Mouse (Mus musculus) cerebellum, adult 18-20 months (tissue): Measurements from ENCODE around the gene Nedd9.
A peak's percentile ranks its signal among the peaks of the same experiment; 100 is the strongest.
"Not testable (repeated sequence)": the region's sequence is repeated elsewhere in the genome, so short reads cannot be mapped to it uniquely, and the experiment has no call there.

Source experiments
- DNase-seq, 2 experiments: peaks; one replicate each; pipeline ENCODE4 v3.0.0; 2021

Nedd9 gene

DNA sequence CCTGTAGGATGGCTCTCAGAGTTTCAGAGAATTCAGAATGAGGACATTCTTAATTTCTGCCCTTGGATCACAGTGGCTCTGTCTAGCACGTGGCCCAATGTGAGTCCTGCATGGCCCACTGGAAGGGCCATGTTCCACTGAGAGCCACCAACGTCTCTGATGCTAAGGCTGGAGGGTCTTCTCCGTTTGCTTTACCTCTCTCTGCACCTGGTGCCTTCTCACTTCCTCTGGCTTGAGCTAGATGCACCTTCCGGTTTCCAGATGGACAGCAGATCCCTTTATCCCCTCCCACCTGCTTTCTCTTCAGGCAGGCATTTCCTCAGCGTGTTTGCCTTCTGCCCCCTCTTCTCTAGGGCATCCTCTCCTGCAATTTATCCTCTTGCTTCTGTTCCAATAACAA is 118.5 kb downstream of the Nedd9 start:
- no peak for DNase-seq

GRCm38 (mm10) chr13:41367176-41367611 is 120.0 kb downstream of the Nedd9 start:
- no peak for DNase-seq

- DNase-seq: not testable (repeated sequence)
These were observed 120.6 kb downstream of the Nedd9 start for GRCm38 (mm10) chr13:41366609-41367008.

GRCm38 (mm10) chr13:41364273-41364672 is 122.9 kb downstream of the Nedd9 start:
- no peak for DNase-seq

DNA sequence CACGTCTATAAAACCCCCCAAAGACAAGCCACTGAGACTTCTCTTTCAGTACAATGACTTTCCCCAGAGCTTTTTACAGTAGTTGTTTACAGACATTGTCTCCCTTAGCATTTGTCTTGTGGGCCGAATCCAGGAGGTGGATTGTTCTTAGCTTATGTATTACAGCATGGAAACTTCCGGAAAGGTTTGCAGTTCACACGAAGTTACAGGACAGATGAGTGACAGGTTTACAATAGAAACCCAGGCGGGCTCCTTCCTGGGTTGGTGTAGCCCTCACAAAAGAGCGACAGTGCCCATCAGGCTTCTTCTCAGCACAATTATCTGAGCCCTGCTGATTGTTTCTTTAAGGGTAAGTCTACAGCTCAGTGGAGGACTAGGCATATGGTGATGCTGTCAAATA is 124.3 kb downstream of the Nedd9 start:
- DNase-seq: no peak

GRCm38 (mm10) chr13:41360272-41360815 is 126.8 kb downstream of the Nedd9 start:
- no peak for DNase-seq

- peak in 1 of 2 experiments; percentile 7 for DNase-seq
These were observed 127.6 kb downstream of the Nedd9 start for GRCm38 (mm10) chr13:41359330-41360215.

- peak; percentile 89 to 90 for DNase-seq
These were observed 128.5 kb downstream of the Nedd9 start for GRCm38 (mm10) chr13:41358480-41359180.

DNA sequence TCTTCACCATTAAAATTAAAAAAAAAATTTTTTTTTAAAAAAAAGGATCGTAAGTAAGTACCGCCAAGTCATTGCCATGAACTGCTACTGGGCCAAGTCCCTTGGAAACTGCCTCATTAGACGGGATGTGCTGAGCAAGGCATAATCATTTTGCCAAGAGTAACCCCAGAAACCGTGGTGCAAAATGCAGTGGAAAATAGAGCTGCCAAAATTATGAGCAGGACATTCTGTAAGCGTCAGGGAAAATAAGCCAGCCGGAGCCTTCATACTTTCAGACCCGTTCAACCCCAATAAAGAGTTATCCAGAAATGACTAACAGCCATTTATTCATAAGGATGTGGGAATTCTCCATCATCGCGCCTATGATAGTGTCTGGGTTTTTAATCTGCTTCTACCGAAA is 129.2 kb downstream of the Nedd9 start:
- no peak for DNase-seq

DNA sequence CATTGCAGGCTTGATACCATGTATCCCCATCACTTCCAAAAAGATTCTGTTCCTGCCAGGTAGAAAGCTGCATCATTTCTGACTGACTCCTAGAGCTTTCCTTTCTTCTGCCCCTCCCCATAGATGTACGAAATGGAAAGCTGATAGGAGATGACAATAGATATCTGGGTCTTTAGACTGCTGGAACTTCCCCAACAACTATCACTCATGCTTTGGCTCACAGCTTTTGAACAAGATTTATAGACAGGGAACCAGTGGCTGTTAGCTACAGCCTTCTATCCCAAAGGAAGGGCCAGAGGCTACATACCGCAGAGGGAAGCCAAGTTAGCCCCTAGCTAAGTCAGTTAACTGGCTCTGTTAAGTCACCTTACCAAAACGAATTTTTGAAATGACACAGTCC is 129.6 kb downstream of the Nedd9 start:
- DNase-seq: no peak

DNA sequence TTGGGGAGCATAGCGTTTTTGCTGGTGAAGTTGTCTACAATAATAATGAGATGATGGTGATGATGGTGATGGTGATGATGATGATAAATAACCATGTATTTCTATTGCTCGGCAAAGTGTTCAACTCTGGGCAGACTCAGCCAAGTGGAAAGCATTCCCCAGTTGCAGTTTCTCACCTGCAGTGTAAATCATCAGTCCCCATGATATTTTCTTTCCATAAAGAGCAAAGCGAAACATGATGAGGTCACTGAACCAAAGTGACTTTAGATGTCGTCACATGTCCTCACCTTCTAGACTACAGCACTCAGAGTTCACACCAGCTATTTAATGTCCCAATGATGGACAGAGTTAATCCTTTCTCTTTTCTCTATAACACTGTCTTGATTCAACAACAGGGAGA is 130.0 kb downstream of the Nedd9 start:
- DNase-seq: no peak

- DNase-seq: no peak
These were observed 131.6 kb downstream of the Nedd9 start for GRCm38 (mm10) chr13:41355552-41355951.

DNA sequence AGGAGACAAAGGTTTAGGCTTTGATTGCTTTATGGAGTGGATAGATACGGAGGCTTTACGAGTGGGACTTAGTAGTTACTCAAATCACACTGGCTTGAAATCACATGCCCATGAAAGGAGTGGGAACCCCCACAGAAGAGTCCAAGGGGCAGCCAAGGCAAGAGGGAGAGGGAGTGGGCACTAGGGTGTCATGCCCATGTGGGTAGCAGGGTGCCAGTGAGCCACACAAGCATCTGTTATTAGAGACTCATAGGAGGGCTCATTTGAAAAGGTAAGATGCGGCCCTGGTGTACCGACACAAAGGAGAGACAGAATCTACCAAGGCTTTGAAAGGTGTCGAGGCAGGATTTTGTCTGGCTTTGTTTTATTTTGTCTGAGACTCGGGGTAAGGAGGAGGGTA is 132.6 kb downstream of the Nedd9 start:
- DNase-seq: no peak

DNA sequence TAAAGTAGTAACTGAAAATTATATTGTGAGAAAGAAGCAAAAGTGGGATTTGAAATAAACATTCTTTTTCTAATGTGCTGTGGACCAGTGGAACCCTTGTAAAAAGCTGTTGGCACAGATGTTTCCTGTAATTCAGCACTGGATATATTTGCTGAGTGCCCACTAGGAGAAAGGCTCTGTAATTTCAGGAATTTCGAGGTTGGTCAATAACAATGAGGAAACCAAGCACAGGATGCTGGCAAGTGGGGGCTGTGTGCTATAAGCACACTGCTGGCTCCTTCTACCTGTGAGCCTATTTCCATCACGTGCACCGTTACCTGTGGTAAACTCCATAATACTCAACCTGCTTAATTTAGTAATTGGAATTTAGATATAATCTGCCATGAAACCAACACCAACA is 133.5 kb downstream of the Nedd9 start:
- no peak for DNase-seq

DNA sequence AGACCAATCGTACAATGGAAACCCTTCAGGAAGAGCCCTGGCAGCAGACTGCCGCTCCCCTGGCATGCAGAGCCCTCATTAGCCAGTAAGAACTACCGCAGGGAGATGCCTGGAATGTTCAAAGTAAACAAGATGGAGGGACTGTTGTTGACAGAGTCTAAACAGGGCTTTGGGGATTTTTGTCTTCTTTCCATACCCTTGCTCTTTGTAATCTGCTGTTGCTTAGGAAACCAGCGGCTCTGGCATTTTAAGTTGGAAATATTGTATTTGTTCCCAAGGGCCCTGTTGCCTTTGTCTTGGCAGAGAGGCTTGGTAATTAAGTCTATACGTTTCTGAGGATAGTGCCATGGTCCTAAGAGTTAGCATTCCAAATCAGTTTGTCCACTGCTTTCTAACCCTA is 134.8 kb downstream of the Nedd9 start:
- DNase-seq: no peak

GRCm38 (mm10) chr13:41350589-41350988 is 136.6 kb downstream of the Nedd9 start:
- DNase-seq: no peak

GRCm38 (mm10) chr13:41349770-41350169 is 137.4 kb downstream of the Nedd9 start:
- no peak for DNase-seq

DNA sequence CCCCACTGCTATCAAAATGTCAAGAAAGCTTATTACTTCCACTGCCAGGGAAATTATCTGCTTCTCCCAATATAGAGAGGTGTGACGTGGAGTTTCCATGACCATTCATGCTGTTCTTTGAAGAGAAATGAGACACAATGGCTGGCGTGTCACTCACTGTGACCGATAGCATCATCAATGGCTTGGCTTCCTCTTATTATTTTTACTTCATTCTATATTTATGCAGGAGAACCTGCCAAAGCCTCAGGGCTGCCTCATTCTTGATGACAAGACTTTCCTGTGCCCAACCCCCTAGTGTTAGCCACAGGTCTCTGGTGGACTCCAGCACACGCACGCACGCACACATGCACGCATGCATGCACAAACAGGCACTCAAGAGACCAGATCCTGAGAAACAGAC is 141.4 kb downstream of the Nedd9 start:
- no peak for DNase-seq

DNA sequence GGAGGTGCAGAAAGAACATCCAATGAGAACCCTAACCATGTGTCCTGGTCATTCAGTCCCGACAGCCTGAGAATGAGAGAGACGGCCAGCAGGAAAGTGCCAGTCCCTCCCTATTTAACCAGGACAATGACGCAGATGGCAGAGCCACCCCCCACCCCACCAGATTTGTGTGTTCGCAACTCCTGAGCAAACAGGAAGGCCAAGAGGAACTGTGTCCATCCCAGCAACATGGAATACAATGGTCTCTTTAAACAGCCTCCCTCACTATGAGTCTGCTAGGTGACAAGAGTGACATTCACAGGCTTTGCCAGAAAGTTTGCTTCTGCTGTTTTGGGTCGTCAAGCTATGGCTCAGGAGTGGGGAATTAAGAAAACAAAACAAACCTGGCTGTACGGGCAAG is 141.9 kb downstream of the Nedd9 start:
- DNase-seq: no peak

DNA sequence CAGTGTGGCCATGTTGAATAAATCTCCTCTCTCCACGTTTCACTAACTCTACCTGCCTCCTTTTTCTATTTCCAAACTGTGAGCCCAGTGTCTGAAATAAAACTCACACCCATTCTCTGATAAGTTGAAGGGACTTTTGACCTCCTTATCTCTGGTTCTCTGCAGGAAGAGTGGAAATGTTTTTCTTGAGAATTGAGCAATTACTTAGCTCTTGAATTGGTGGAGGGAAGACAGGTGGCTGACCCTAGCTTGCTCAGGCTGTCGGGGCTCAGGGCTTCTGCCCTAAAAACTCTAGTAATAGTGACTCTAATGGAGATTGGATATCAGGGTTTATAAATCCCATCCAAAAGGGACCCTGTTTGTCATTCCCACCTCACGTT is 143.3 kb downstream of the Nedd9 start:
- DNase-seq: no peak

GRCm38 (mm10) chr13:41343163-41343886 is 143.8 kb downstream of the Nedd9 start:
- no peak for DNase-seq

GRCm38 (mm10) chr13:41341422-41341821 is 145.7 kb downstream of the Nedd9 start:
- DNase-seq: no peak

GRCm38 (mm10) chr13:41339653-41340351 is 147.4 kb downstream of the Nedd9 start:
- DNase-seq: peak; percentile 7
